Mouse (Mus musculus): Measurements from ENCODE around the gene Adk. TPM values are rescaled to one million over a fixed set of nuclear protein-coding genes. Genes with fewer than 3 reads are reported as not detected.

Gene Adk
- polyA plus RNA-seq, 1 experiment = 18.5 TPM

DNA sequence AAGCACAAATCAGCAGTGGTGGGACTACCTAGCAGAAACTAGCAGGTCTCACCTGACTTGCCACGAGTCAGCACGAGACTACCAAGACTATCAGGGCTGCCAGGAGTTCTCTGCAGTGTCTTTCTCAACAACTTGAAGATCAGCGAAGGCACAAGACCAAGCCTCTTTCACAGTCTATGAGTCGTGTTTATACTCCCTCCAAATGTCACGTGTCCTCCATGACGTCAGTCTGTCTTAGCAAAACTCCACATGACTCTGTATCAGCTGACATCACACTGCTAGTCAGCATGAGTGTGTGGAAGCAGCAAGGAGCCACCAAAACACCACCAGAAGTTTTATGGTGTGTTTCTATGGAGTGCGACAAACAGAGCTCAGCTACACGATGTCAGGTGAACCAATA, 215.9 kb downstream of the Adk start:
- H3K27ac ChIP-seq (ENCODE audit: control insufficient read depth, insufficient read depth, low read length) = no peak overlapping the region
- WGBS = 95% methylated on average over 8 of the region's 8 CpGs
- H3K27me3 ChIP-seq (ENCODE audit: control insufficient read depth, insufficient read depth, low read length) = no peaks in the 10 kb centered on the region
- TF ChIP-seq POLR2A (IDR thresholded peaks at IDR 0.05; ENCODE audit: control insufficient read depth, extremely low read depth, insufficient read depth, low read length, poor library complexity) = no peak
- TF ChIP-seq CTCF (IDR thresholded peaks at IDR 0.05; ENCODE audit: borderline replicate concordance, control insufficient read depth, extremely low read depth, insufficient read depth, low read length, poor library complexity) = no peak
- DNase-seq = no peak
- no peak overlapping the region for H3K4me3 ChIP-seq (ENCODE audit: control insufficient read depth, insufficient read depth, low read length)
- H3K36me3 ChIP-seq (ENCODE audit: control insufficient read depth, insufficient read depth, low read length) = no peaks in the 10 kb centered on the region
- no peaks in the 10 kb centered on the region for H3K4me1 ChIP-seq (replicated peaks; ENCODE audit: control insufficient read depth, insufficient read depth, low read length)

DNA sequence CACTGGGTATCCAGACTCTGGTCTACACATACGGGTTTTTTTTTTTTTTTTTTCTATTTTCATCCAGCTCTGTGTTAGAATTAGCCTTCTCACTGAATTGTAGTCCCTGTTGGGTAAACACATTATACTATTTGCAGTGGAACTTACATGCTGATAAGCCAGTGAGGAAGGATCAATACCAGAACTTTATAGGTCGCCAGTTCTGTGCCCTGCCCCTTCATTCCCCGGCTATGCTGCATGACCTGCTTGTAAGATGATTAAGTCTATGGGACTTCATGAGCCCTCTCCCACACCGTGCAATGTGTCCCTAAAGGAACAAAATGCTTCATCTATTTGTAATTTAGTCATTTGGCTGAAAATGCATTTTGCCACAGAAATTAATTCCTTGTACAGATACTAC, 219.1 kb downstream of the Adk start:
- H3K4me3 ChIP-seq (ENCODE audit: control insufficient read depth, insufficient read depth, low read length) = no peak overlapping the region
- H3K27ac ChIP-seq (ENCODE audit: control insufficient read depth, insufficient read depth, low read length) = no peak overlapping the region
- DNase-seq = no peak
- no peaks in the 10 kb centered on the region for H3K27me3 ChIP-seq (ENCODE audit: control insufficient read depth, insufficient read depth, low read length)
- 93% methylated on average over 4 of the region's 4 CpGs for WGBS
- TF ChIP-seq POLR2A (IDR thresholded peaks at IDR 0.05; ENCODE audit: control insufficient read depth, extremely low read depth, insufficient read depth, low read length, poor library complexity) (no peak), CTCF (IDR thresholded peaks at IDR 0.05; ENCODE audit: borderline replicate concordance, control insufficient read depth, extremely low read depth, insufficient read depth, low read length, poor library complexity) (no peak)
- H3K4me1 ChIP-seq (replicated peaks; ENCODE audit: control insufficient read depth, insufficient read depth, low read length) = no peaks in the 10 kb centered on the region
- no peaks in the 10 kb centered on the region for H3K36me3 ChIP-seq (ENCODE audit: control insufficient read depth, insufficient read depth, low read length)

- Histone ChIP-seq H3K4me3 (ENCODE audit: control insufficient read depth, insufficient read depth, low read length) (no peak overlapping the region), H3K27me3 (ENCODE audit: control insufficient read depth, insufficient read depth, low read length) (no peaks in the 10 kb centered on the region), H3K36me3 (ENCODE audit: control insufficient read depth, insufficient read depth, low read length) (no peaks in the 10 kb centered on the region), H3K4me1 (replicated peaks; ENCODE audit: control insufficient read depth, insufficient read depth, low read length) (no peaks in the 10 kb centered on the region), H3K27ac (ENCODE audit: control insufficient read depth, insufficient read depth, low read length) (no peak overlapping the region)
- WGBS = 82% methylated on average over 1 of the region's 1 CpGs
- no peak for TF ChIP-seq POLR2A (IDR thresholded peaks at IDR 0.05; ENCODE audit: control insufficient read depth, extremely low read depth, insufficient read depth, low read length, poor library complexity)
- no peak for TF ChIP-seq CTCF (IDR thresholded peaks at IDR 0.05; ENCODE audit: borderline replicate concordance, control insufficient read depth, extremely low read depth, insufficient read depth, low read length, poor library complexity)
- no peak for DNase-seq
Observed at GRCm38 (mm10) chr14:21275786-21276185, 223.4 kb downstream of the Adk start.

DNA sequence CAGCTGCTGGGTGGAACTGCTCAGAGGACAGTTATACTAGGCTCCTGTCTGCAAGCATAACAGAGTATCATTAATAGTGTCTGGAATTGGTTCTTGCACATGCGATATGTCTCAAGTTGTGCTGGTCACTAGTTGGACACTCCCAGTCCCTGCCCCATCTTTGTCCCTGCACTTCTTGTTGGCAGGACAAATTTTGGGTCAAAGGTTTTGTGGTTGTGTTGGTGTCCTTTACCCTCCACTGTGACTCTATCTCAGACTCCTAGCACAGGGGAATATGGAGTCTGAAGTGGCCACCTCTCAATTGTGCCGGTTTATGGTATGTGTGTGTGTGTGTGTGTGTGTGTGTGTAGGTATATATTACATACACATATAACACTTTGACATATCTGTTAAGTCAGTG, 225.9 kb downstream of the Adk start:
- 96% methylated on average over 2 of the region's 2 CpGs for WGBS
- no peak for DNase-seq
- Histone ChIP-seq H3K4me1 (replicated peaks; ENCODE audit: control insufficient read depth, insufficient read depth, low read length) (no peaks in the 10 kb centered on the region), H3K4me3 (ENCODE audit: control insufficient read depth, insufficient read depth, low read length) (no peak overlapping the region), H3K27me3 (ENCODE audit: control insufficient read depth, insufficient read depth, low read length) (no peaks in the 10 kb centered on the region), H3K36me3 (ENCODE audit: control insufficient read depth, insufficient read depth, low read length) (no peaks in the 10 kb centered on the region), H3K27ac (ENCODE audit: control insufficient read depth, insufficient read depth, low read length) (no peak overlapping the region)
- TF ChIP-seq CTCF (IDR thresholded peaks at IDR 0.05; ENCODE audit: borderline replicate concordance, control insufficient read depth, extremely low read depth, insufficient read depth, low read length, poor library complexity) = no peak

DNA sequence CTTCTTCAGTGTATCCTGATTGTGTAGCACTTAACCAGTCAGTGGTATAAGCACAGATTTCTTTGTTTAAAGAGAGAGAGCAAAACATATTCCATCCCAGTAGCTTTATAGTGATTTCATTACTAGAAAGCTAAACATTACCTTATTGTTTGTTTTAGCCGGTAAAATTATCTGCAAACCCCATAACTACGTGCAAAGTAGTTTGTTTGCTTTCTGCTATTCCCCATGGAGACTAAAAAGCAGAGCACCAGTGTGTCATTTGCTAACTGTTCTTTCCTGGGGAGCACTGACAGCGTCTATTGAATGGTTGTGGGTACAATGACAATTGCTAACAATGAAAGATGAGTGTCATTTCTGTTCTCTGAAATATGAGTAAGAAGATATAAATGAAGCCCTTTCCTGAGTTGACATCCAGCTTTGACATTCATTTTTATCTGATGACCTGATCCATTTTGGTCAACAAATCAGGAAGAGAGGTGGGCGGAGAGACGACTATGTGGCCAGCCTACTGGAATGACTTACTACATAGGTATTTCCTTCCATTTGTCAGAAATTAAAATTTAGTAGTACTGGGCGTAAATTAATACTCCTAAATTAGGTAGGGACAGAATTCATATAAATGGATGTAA, 226.6 kb downstream of the Adk start:
- Histone ChIP-seq H3K27ac (ENCODE audit: control insufficient read depth, insufficient read depth, low read length) (no peak overlapping the region), H3K27me3 (ENCODE audit: control insufficient read depth, insufficient read depth, low read length) (no peaks in the 10 kb centered on the region), H3K4me3 (ENCODE audit: control insufficient read depth, insufficient read depth, low read length) (no peak overlapping the region), H3K4me1 (replicated peaks; ENCODE audit: control insufficient read depth, insufficient read depth, low read length) (no peaks in the 10 kb centered on the region), H3K36me3 (ENCODE audit: control insufficient read depth, insufficient read depth, low read length) (no peaks in the 10 kb centered on the region)
- DNase-seq = no peak
- TF ChIP-seq POLR2A (IDR thresholded peaks at IDR 0.05; ENCODE audit: control insufficient read depth, extremely low read depth, insufficient read depth, low read length, poor library complexity) (no peak), CTCF (IDR thresholded peaks at IDR 0.05; ENCODE audit: borderline replicate concordance, control insufficient read depth, extremely low read depth, insufficient read depth, low read length, poor library complexity) (no peak)
- WGBS = 91% methylated on average over 6 of the region's 6 CpGs

GRCm38 (mm10) chr14:21280451-21280850, 228.1 kb downstream of the Adk start:
- 62% methylated on average over 3 of the region's 3 CpGs for WGBS
- no peak overlapping the region for H3K4me3 ChIP-seq (ENCODE audit: control insufficient read depth, insufficient read depth, low read length)
- H3K27me3 ChIP-seq (ENCODE audit: control insufficient read depth, insufficient read depth, low read length) = no peaks in the 10 kb centered on the region
- no peak for DNase-seq
- TF ChIP-seq POLR2A (IDR thresholded peaks at IDR 0.05; ENCODE audit: control insufficient read depth, extremely low read depth, insufficient read depth, low read length, poor library complexity) = no peak
- TF ChIP-seq CTCF (IDR thresholded peaks at IDR 0.05; ENCODE audit: borderline replicate concordance, control insufficient read depth, extremely low read depth, insufficient read depth, low read length, poor library complexity) = no peak
- no peaks in the 10 kb centered on the region for H3K4me1 ChIP-seq (replicated peaks; ENCODE audit: control insufficient read depth, insufficient read depth, low read length)
- no peak overlapping the region for H3K27ac ChIP-seq (ENCODE audit: control insufficient read depth, insufficient read depth, low read length)
- no peaks in the 10 kb centered on the region for H3K36me3 ChIP-seq (ENCODE audit: control insufficient read depth, insufficient read depth, low read length)

DNA sequence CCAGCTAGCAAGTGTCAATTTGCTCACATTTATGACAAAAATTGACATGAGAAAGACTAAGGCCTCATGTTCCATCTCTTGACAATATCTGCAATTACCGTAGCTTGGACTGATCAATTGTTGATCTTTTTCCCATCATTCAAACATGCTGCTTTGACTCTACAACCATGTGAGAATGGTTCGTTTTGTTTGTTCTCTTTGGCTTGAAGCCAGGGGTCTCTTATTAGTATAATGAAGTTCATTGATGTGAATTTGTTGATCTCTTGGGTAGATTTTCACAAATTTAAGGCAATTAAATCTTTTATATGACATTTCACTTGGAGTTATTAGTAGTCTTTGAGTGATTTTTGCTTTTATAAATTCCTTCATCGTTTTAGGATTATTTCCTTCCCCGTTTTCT, 229.1 kb downstream of the Adk start:
- Histone ChIP-seq H3K27me3 (ENCODE audit: control insufficient read depth, insufficient read depth, low read length) (no peaks in the 10 kb centered on the region), H3K27ac (ENCODE audit: control insufficient read depth, insufficient read depth, low read length) (no peak overlapping the region), H3K4me1 (replicated peaks; ENCODE audit: control insufficient read depth, insufficient read depth, low read length) (no peaks in the 10 kb centered on the region), H3K36me3 (ENCODE audit: control insufficient read depth, insufficient read depth, low read length) (no peaks in the 10 kb centered on the region), H3K4me3 (ENCODE audit: control insufficient read depth, insufficient read depth, low read length) (no peak overlapping the region)
- no peak for TF ChIP-seq CTCF (IDR thresholded peaks at IDR 0.05; ENCODE audit: borderline replicate concordance, control insufficient read depth, extremely low read depth, insufficient read depth, low read length, poor library complexity)
- WGBS = 95% methylated on average over 4 of the region's 4 CpGs
- no peak for DNase-seq

Measured in thymus, adult 2 months (tissue).